Mouse (Mus musculus): ENCODE data around the gene Hoxb3. TPM values are rescaled to one million over a fixed set of nuclear protein-coding genes. Genes with fewer than 3 reads are reported as not detected.

Gene Hoxb3
- polyA plus RNA-seq, 1 experiment, result 2.0 TPM

- H3K27ac ChIP-seq (replicated peaks; ENCODE audit: low read depth, low read length), result no peak overlapping the region
- peak overlapping the region; percentile 72 for H3K4me3 ChIP-seq (ENCODE audit: insufficient read depth, low read depth, low read length)
- H3K4me1 ChIP-seq (ENCODE audit: control insufficient read depth, insufficient read depth, insufficient read length, low read length), result peaks cover 10% of the 10 kb centered on the region
Measured at GRCm38 (mm10) chr11:96316696-96317607, 6.2 kb upstream of the Hoxb3 start.

DNA sequence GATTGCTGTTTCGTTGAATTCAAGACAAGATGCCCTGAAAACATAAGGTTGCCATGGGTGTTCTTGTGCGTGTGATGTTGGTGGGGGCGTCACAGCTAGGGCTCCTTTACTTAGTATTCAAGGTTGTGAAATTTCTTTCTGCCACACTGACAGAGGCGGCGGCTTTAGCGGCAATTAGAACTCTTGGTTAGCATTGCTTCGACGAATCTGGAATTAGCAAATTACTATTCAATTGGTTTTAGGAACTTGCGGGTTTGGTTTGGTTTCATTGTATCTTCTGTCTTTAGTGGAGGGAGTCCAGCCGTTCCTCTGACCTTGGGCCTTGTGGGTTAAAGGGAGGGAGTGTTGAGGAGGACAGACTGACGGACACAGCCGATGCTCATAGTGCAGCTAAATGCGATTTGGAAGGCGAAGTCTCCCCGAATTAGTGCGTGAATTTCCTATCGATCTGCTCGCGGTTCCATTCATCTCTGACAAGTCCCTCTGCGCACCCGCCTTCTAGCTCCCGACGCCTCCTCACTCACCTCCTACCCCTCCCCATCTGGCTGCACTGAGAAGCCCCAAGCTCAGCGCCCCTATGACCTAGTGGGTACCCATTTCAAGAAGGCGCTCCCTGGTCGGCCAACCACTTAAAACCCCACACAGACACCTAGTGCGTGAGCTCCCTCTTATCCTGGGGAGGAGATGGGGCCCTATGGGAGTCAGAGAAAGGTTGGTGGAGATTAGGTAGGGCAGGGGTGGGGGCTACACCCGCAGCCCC lies 5.3 kb upstream of the Hoxb3 start, which contains the start of gene Hoxb4:
Hoxb4 (plus strand) TSS at position 660 of the 760 bp plus-strand sequence.
- H3K4me1 ChIP-seq (ENCODE audit: control insufficient read depth, insufficient read depth, insufficient read length, low read length), result peaks cover 14% of the 10 kb centered on the region
- peak within 1 kb of the TSS; percentile 97 for H3K27ac ChIP-seq (replicated peaks; ENCODE audit: low read depth, low read length)
- peak within 1 kb of the TSS; percentile 94 for H3K4me3 ChIP-seq (ENCODE audit: insufficient read depth, low read depth, low read length)

DNA sequence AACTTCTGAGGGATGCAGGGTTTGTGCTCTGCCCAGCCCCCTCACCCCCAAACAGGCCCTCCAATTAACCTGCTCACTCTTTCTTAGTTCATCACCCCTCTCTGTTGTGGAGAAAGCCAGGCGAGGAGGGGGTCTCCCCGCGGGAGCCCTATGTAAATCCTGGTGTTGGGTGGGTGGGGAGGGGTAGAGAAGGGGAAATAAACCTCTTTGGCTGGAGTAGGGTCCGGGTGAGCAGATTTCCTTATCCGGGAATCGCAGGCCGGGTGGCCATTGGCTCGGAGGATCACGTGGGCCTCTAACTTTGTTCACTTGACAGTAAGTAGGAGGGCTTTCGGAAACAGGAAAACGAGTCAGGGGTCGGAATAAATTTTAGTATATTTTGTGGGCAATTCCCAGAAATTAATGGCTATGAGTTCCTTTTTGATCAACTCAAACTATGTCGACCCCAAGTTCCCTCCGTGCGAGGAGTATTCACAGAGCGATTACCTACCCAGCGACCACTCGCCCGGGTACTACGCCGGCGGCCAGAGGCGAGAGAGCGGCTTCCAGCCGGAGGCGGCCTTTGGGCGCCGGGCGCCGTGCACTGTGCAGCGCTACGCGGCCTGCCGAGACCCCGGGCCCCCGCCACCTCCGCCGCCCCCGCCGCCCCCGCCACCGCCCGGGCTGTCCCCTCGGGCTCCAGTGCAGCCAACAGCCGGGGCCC lies 4.6 kb upstream of the Hoxb3 start:
- Histone ChIP-seq H3K4me3 (ENCODE audit: insufficient read depth, low read depth, low read length) (peak overlapping the region; percentile 94), H3K4me1 (ENCODE audit: control insufficient read depth, insufficient read depth, insufficient read length, low read length) (peaks cover 13% of the 10 kb centered on the region), H3K27ac (replicated peaks; ENCODE audit: low read depth, low read length) (peak overlapping the region; percentile 97)

DNA sequence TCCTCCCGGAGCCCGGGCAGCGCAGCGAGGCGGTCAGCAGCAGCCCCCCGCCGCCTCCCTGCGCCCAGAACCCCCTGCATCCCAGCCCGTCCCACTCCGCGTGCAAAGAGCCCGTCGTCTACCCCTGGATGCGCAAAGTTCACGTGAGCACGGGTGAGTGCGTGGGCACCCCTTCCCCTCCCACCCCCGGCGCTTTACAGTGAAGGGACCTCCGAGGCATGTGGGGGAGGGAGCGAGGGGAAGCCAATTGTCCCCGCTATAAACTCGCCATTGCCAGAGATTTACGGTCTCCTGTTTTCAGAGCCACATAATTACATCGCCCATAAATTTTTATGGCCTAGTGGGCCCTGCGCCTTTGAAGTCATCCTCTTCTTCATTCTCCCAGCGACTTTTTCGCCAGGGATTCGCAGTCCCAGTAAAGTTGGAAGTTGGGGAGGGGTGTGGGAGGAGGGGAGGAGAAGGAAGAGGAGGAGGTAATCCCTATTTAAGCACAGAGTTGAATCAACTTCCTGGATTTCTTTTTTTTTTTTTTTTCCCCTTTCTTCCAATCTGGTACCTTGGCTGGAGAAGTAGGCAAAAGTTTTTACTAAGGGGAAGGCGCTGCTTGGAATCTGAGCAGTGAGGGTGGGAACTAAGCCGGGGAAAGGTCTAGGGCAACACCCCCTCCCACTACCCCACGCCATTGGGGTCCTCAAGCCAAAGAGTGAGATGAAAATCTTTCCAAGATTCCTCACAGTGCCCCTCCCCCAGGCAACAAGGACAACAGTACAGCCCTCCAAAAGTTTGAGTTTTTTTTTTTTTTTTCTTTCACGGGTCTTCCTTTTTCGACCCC lies 3.8 kb upstream of the Hoxb3 start:
- Histone ChIP-seq H3K27ac (replicated peaks; ENCODE audit: low read depth, low read length) (peak overlapping the region; percentile 89), H3K4me3 (ENCODE audit: insufficient read depth, low read depth, low read length) (peak overlapping the region; percentile 94), H3K4me1 (ENCODE audit: control insufficient read depth, insufficient read depth, insufficient read length, low read length) (peaks cover 6% of the 10 kb centered on the region; the same call in 1 of the 2 replicates)

DNA sequence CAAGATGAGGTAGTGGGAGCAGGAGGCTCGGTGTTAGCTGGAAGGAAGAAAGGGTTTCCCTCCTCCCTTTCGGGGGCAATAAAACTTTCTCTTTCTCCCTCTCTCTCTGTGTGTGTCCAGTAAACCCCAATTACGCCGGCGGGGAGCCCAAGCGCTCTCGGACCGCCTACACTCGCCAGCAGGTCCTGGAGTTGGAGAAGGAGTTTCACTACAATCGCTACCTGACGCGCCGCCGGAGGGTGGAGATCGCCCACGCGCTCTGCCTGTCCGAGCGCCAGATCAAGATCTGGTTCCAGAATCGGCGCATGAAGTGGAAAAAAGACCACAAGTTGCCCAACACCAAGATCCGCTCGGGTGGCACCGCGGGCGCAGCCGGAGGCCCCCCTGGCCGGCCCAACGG lies 3.2 kb upstream of the Hoxb3 start:
- Histone ChIP-seq H3K4me1 (ENCODE audit: control insufficient read depth, insufficient read depth, insufficient read length, low read length) (peaks cover 6% of the 10 kb centered on the region; the same call in 1 of the 2 replicates), H3K4me3 (ENCODE audit: insufficient read depth, low read depth, low read length) (peak overlapping the region; percentile 94), H3K27ac (replicated peaks; ENCODE audit: low read depth, low read length) (peak overlapping the region; percentile 89)

DNA sequence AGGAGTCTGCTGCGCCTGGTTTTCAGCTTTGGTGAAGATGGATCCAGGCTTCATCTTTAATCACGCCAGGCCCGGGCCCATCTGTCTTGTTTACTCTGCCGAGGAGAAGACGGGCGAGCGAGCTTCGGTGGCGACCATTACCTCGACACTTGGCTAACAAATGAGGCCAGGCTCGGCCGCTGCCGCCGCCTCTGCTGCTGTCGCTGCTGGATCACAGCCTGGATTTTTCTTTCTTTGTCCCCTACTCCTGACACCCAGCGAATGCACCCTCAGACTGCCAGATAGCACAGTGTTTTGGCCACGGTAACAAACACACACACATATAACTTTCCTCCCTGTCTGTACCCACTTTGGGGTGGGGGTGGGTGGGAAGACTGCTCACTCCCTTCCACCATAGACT lies 2.4 kb upstream of the Hoxb3 start:
- peaks cover 6% of the 10 kb centered on the region; the same call in 1 of the 2 replicates for H3K4me1 ChIP-seq (ENCODE audit: control insufficient read depth, insufficient read depth, insufficient read length, low read length)
- H3K27ac ChIP-seq (replicated peaks; ENCODE audit: low read depth, low read length), result peak overlapping the region; percentile 75
- H3K4me3 ChIP-seq (ENCODE audit: insufficient read depth, low read depth, low read length), result peak overlapping the region; percentile 27

- Histone ChIP-seq H3K4me3 (ENCODE audit: insufficient read depth, low read depth, low read length) (no peak overlapping the region), H3K4me1 (ENCODE audit: control insufficient read depth, insufficient read depth, insufficient read length, low read length) (peaks cover 6% of the 10 kb centered on the region; the same call in 1 of the 2 replicates), H3K27ac (replicated peaks; ENCODE audit: low read depth, low read length) (peak overlapping the region; percentile 36)
Measured at GRCm38 (mm10) chr11:96321846-96322245, 1.3 kb upstream of the Hoxb3 start.

DNA sequence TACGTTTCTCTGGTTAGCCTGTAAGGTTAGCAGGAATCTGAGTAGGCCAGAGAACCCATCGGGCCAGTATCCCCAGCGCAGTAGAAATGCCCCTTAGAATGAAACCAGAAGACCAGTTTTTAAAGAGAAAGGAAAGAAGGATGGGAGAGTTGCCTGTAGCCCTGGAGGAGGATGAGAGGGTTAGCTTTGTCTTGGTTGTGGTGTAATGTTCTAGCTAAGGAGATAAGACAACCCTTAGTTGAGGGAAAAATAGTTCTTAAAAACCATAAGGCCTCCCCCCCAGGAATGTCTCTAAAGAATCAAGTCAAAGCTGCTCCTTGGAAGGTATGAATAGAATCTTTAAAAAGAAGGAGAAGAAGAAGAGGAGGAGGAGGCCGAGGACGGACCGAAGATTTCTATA lies 388 bp upstream of the Hoxb3 start:
- peak overlapping the region; percentile 55 for H3K27ac ChIP-seq (replicated peaks; ENCODE audit: low read depth, low read length)
- H3K4me3 ChIP-seq (ENCODE audit: insufficient read depth, low read depth, low read length), result no peak overlapping the region
- peaks cover 6% of the 10 kb centered on the region; the same call in 1 of the 2 replicates for H3K4me1 ChIP-seq (ENCODE audit: control insufficient read depth, insufficient read depth, insufficient read length, low read length)

GRCm38 (mm10) chr11:96324125-96324524 lies 999 bp downstream of the Hoxb3 start:
- peak overlapping the region; percentile 39 for H3K27ac ChIP-seq (replicated peaks; ENCODE audit: low read depth, low read length)
- peaks cover 6% of the 10 kb centered on the region; the same call in 1 of the 2 replicates for H3K4me1 ChIP-seq (ENCODE audit: control insufficient read depth, insufficient read depth, insufficient read length, low read length)
- no peak overlapping the region for H3K4me3 ChIP-seq (ENCODE audit: insufficient read depth, low read depth, low read length)

- Histone ChIP-seq H3K27ac (replicated peaks; ENCODE audit: low read depth, low read length) (no peak overlapping the region), H3K4me3 (ENCODE audit: insufficient read depth, low read depth, low read length) (no peak overlapping the region), H3K4me1 (ENCODE audit: control insufficient read depth, insufficient read depth, insufficient read length, low read length) (peaks cover 9% of the 10 kb centered on the region)
Measured at GRCm38 (mm10) chr11:96324965-96325364, 1.8 kb downstream of the Hoxb3 start.

DNA sequence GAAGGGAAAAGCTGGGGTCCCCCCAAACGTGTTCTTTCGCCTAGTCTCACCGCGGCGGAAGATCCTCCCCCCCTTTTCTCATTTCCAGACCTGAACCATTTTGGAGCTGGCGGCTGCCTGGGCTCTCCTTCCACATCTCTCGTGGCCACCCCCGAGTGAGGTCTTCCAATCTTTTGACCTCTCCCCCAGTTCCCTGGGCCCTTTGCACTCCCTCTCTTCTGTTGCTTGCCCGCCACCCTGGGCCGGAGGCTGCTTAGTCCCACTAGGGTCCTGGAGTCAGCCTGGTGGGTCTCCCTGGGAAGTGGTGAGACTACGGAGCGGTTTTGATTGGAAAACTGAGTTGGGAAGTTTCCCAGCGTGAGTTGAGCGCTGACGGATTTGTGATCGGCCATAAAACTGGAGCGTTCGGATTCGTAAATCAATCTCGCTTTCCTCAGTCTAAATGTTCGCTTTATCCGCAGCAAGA lies 2.7 kb downstream of the Hoxb3 start:
- Histone ChIP-seq H3K4me1 (ENCODE audit: control insufficient read depth, insufficient read depth, insufficient read length, low read length) (peaks cover 11% of the 10 kb centered on the region), H3K27ac (replicated peaks; ENCODE audit: low read depth, low read length) (peak overlapping the region; percentile 83), H3K4me3 (ENCODE audit: insufficient read depth, low read depth, low read length) (peak overlapping the region; percentile 62)

- H3K4me1 ChIP-seq (ENCODE audit: control insufficient read depth, insufficient read depth, insufficient read length, low read length), result peaks cover 9% of the 10 kb centered on the region
- H3K4me3 ChIP-seq (ENCODE audit: insufficient read depth, low read depth, low read length), result peak overlapping the region; percentile 17
- H3K27ac ChIP-seq (replicated peaks; ENCODE audit: low read depth, low read length), result no peak overlapping the region
Measured at GRCm38 (mm10) chr11:96326705-96327104, 3.6 kb downstream of the Hoxb3 start.

DNA sequence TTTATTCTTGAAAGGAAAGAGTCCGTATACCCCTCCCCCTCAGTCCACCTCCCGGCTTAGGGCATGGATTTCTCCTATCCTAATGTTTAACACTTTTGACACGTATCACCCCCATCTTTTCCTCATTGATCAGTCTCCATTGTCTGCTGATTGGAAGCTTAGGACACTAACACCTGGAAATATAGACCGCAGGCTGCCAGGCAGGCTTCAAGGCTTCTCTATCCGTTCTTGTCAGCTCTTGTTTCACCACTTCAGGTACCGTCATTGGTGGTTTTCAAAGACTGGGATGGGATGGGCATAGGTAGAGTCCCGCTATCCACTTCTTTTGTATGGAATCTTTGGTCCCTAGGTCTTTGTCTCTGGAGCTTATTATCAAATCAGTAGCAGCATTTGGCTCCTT lies 4.0 kb downstream of the Hoxb3 start:
- H3K4me1 ChIP-seq (ENCODE audit: control insufficient read depth, insufficient read depth, insufficient read length, low read length), result peaks cover 9% of the 10 kb centered on the region
- H3K4me3 ChIP-seq (ENCODE audit: insufficient read depth, low read depth, low read length), result peak overlapping the region; percentile 17
- H3K27ac ChIP-seq (replicated peaks; ENCODE audit: low read depth, low read length), result no peak overlapping the region

DNA sequence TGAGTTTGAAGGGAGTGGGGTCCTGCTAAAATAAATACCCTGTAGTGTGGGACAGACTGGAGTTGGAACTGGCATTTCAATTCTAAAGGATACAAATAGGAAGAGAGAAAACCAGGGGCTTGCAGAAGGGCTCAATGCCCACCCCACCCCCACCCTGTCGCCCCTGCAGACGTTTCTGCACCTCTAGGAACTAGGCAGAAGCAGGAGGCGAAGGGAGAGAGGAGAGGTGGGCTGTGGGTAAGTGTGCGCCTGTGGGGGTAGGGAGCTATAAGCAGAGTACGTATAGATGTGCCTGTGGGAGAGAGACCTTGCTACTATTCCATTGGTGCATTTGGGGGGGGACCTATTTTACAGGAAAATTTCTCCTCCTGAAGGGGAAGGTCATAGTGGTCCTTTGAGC lies 4.6 kb downstream of the Hoxb3 start:
- Histone ChIP-seq H3K4me3 (ENCODE audit: insufficient read depth, low read depth, low read length) (no peak overlapping the region), H3K4me1 (ENCODE audit: control insufficient read depth, insufficient read depth, insufficient read length, low read length) (peaks cover 5% of the 10 kb centered on the region), H3K27ac (replicated peaks; ENCODE audit: low read depth, low read length) (no peak overlapping the region)
